ENCODE assay signal across 15 mouse cellular contexts in the genomic region with DNA sequence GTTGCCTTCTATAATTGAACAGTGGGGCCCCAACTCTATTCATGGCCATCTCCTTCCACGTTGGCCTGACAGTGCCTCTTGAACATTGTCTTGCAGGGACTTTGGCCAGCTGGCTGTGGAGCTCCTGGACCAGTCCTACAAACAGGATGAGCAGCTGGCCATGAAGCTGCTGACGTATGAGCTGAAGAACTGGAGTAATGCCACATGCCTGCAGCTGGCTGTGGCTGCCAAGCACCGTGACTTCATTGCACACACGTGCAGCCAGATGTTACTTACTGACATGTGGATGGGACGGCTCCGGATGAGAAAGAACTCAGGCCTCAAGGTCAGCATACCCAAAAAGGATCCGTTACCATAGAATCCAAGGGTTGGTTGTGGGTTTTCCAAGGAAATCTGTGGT.
DNase-seq lines count a peak whose midpoint lies in the region; ATAC-seq lines count a peak whose summit lies in the region.
"Had no signal": no experiment of that assay in that cellular context is flagged by ENCODE, and none has a peak within 500 bp of the region (broad histone marks: within the 10 kb centered on the region; RNA-seq: fewer than 3 reads in every experiment).

No protein-coding gene starts in this region.

- H3K4me2 ChIP-seq in hindbrain, embryonic 11.5 days (replicated peaks; ENCODE audit: low read depth, low read length), result no peak overlapping the region
- H3K4me2 ChIP-seq: liver, embryonic 13.5 days had no signal

- no peaks in the 10 kb centered on the region for H3K36me3 ChIP-seq in heart, embryonic 10.5 days
- no peaks in the 10 kb centered on the region for H3K36me3 ChIP-seq in hindbrain, embryonic 11.5 days (ENCODE audit: control insufficient read depth, insufficient read depth, low read length)
- H3K36me3 ChIP-seq: liver, embryonic 13.5 days; midbrain, embryonic 10.5 days had no signal

- no peaks in the 10 kb centered on the region for H3K9me3 ChIP-seq in heart, embryonic 10.5 days
- H3K9me3 ChIP-seq in hindbrain, embryonic 11.5 days (ENCODE audit: control insufficient read depth, low read length), result no peaks in the 10 kb centered on the region
- H3K9me3 ChIP-seq: liver, embryonic 13.5 days; midbrain, embryonic 10.5 days had no signal

- H3K9ac ChIP-seq in hindbrain, embryonic 11.5 days (ENCODE audit: low read depth, low read length), result no peak overlapping the region
- H3K9ac ChIP-seq: liver, embryonic 13.5 days had no signal

- H3K4me1 ChIP-seq in heart, embryonic 10.5 days, result peaks cover 6% of the 10 kb centered on the region; the same call in 1 of the 2 replicates
- H3K4me1 ChIP-seq in hindbrain, embryonic 11.5 days (replicated peaks; ENCODE audit: control insufficient read depth, insufficient read depth, low read length), result no peaks in the 10 kb centered on the region
- H3K4me1 ChIP-seq: liver, embryonic 13.5 days; midbrain, embryonic 10.5 days had no signal

- 86% methylated on average over 7 of the region's 7 CpGs for WGBS in heart, embryonic 10.5 days
- WGBS in hindbrain, embryonic 11.5 days, result 86% methylated on average over 7 of the region's 7 CpGs

- ATAC-seq in hindbrain, embryonic 11.5 days (ENCODE audit: low FRiP score), result no peak
- ATAC-seq: forebrain, embryonic 16.5 days; hindbrain, postnatal 0 days had no signal

- no peaks in the 10 kb centered on the region for H3K27me3 ChIP-seq in heart, embryonic 10.5 days (ENCODE audit: insufficient read depth, poor library complexity, severe bottlenecking)
- no peaks in the 10 kb centered on the region for H3K27me3 ChIP-seq in hindbrain, embryonic 11.5 days (ENCODE audit: control insufficient read depth, insufficient read depth, low read length)
- H3K27me3 ChIP-seq: CH12.LX; liver, embryonic 13.5 days had no signal

- H3K4me3 ChIP-seq in heart, embryonic 10.5 days, result no peak overlapping the region
- H3K4me3 ChIP-seq in hindbrain, embryonic 11.5 days (ENCODE audit: low read depth, low read length), result no peak overlapping the region
- H3K4me3 ChIP-seq: liver, embryonic 13.5 days; midbrain, embryonic 10.5 days; myocyte had no signal

- intact Hi-C loops in left cerebral cortex, postnatal 14 days (cut with DNase I), result no loop called here

- H3K27ac ChIP-seq in heart, embryonic 10.5 days, result no peak overlapping the region
- no peak overlapping the region for H3K27ac ChIP-seq in hindbrain, embryonic 11.5 days (ENCODE audit: low read depth, low read length)
- H3K27ac ChIP-seq: hindbrain, postnatal 0 days; liver, embryonic 13.5 days; midbrain, embryonic 10.5 days had no signal

- DNase-seq in NIH3T3 (ENCODE audit: low read depth), result peak; percentile 12
- peak; percentile 71 for DNase-seq in gastrocnemius, adult 18-20 months (ENCODE audit: low spot score)
- peak; percentile 60 for DNase-seq in heart, embryonic 10.5 days (ENCODE audit: low spot score)
- DNase-seq in lung, postnatal 10 days, result peak; percentile 68
- no peak for DNase-seq in hindbrain, embryonic 11.5 days (ENCODE audit: low spot score)
- DNase-seq in left cerebral cortex, postnatal 14 days (ENCODE audit: low spot score in 2 of 2), result no peak
- no peak for DNase-seq in adrenal gland, adult 2 months
- DNase-seq: cerebellum, adult 2 months; liver, embryonic 13.5 days; thymus, adult 18-20 months had no signal

Comparison
In these comparisons a context has a peak if more than half of its experiments do, and no peak if none do; other contexts are left out.
1. DNase-seq: peak in NIH3T3 (single experiment), gastrocnemius, adult 18-20 months (single experiment), heart, embryonic 10.5 days (single experiment) and lung, postnatal 10 days (single experiment); none in hindbrain, embryonic 11.5 days (single experiment), left cerebral cortex, postnatal 14 days (0 of 2) and adrenal gland, adult 2 months (single experiment).